ENCODE assay signal across 25 mouse cellular contexts in genomic region chr1:144432816-144433215, GRCm38 (mm10).
DNase-seq lines count a peak whose midpoint lies in the region; ATAC-seq and TF ChIP-seq lines count a peak whose summit lies in the region.
"Had no signal": no experiment of that assay in that cellular context is flagged by ENCODE, and none has a peak within 500 bp of the region (broad histone marks: within the 10 kb centered on the region; RNA-seq: fewer than 3 reads in every experiment).

No protein-coding gene starts in this region.

- no peaks in the 10 kb centered on the region for H3K9me3 ChIP-seq in forebrain, embryonic 14.5 days (replicated peaks; ENCODE audit: control insufficient read depth, low read length)
- no peaks in the 10 kb centered on the region for H3K9me3 ChIP-seq in forebrain, embryonic 15.5 days
- no peaks in the 10 kb centered on the region for H3K9me3 ChIP-seq in forebrain, postnatal 0 days (ENCODE audit: low read length)
- no peaks in the 10 kb centered on the region for H3K9me3 ChIP-seq in forebrain, embryonic 12.5 days
- H3K9me3 ChIP-seq: embryonic facial prominence, embryonic 13.5 days; embryonic facial prominence, embryonic 15.5 days; G1E had no signal

- no peaks in the 10 kb centered on the region for H3K36me3 ChIP-seq in forebrain, embryonic 14.5 days (ENCODE audit: control insufficient read depth, insufficient read depth, low read length)
- H3K36me3 ChIP-seq in forebrain, embryonic 15.5 days, result no peaks in the 10 kb centered on the region
- no peaks in the 10 kb centered on the region for H3K36me3 ChIP-seq in forebrain, postnatal 0 days (ENCODE audit: insufficient read depth)
- H3K36me3 ChIP-seq in forebrain, embryonic 12.5 days (replicated peaks), result no peaks in the 10 kb centered on the region
- H3K36me3 ChIP-seq: embryonic facial prominence, embryonic 13.5 days; embryonic facial prominence, embryonic 15.5 days; G1E had no signal

- H3K27me3 ChIP-seq in forebrain, embryonic 14.5 days (replicated peaks; ENCODE audit: control insufficient read depth, insufficient read depth, low read length), result no peaks in the 10 kb centered on the region
- no peaks in the 10 kb centered on the region for H3K27me3 ChIP-seq in forebrain, embryonic 15.5 days
- H3K27me3 ChIP-seq in forebrain, postnatal 0 days (ENCODE audit: insufficient read depth, low read length), result no peaks in the 10 kb centered on the region
- no peaks in the 10 kb centered on the region for H3K27me3 ChIP-seq in forebrain, embryonic 12.5 days
- H3K27me3 ChIP-seq: CH12.LX; embryonic facial prominence, embryonic 13.5 days; embryonic facial prominence, embryonic 15.5 days had no signal

- TF ChIP-seq CTCF in forebrain, postnatal 0 days (IDR thresholded peaks at IDR 0.05; ENCODE audit: low read depth), result no peak

- no peak for ATAC-seq in forebrain, embryonic 14.5 days
- ATAC-seq in forebrain, embryonic 15.5 days (replicated peaks), result no peak
- ATAC-seq in forebrain, postnatal 0 days, result no peak
- no peak for ATAC-seq in forebrain, embryonic 12.5 days (ENCODE audit: low FRiP score)
- ATAC-seq: activated CD4-positive, CD25-positive, alpha-beta regulatory T cell, adult 4 months; CD4-positive, CD25-positive, alpha-beta regulatory T cell, adult 4 months; Patski had no signal

- H3K27ac ChIP-seq in forebrain, embryonic 14.5 days (ENCODE audit: low read depth, low read length), result no peak overlapping the region
- H3K27ac ChIP-seq in forebrain, embryonic 15.5 days (replicated peaks), result no peak overlapping the region
- H3K27ac ChIP-seq in forebrain, postnatal 0 days (ENCODE audit: low read depth, low read length), result no peak overlapping the region
- H3K27ac ChIP-seq in forebrain, embryonic 12.5 days, result no peak overlapping the region
- H3K27ac ChIP-seq: embryonic facial prominence, embryonic 13.5 days; embryonic facial prominence, embryonic 15.5 days had no signal

- H3K4me3 ChIP-seq in forebrain, embryonic 14.5 days (ENCODE audit: low read depth, low read length), result no peak overlapping the region
- no peak overlapping the region for H3K4me3 ChIP-seq in forebrain, embryonic 15.5 days
- no peak overlapping the region for H3K4me3 ChIP-seq in forebrain, postnatal 0 days (ENCODE audit: low read depth, low read length)
- no peak overlapping the region for H3K4me3 ChIP-seq in forebrain, embryonic 12.5 days (replicated peaks)
- H3K4me3 ChIP-seq: embryonic facial prominence, embryonic 13.5 days; embryonic facial prominence, embryonic 15.5 days; erythroblast, embryonic 14.5 days had no signal

- WGBS in forebrain, embryonic 14.5 days, result 89% methylated on average over 2 of the region's 2 CpGs
- WGBS in forebrain, embryonic 15.5 days, result 75% methylated on average over 2 of the region's 2 CpGs
- 72% methylated on average over 2 of the region's 2 CpGs for WGBS in forebrain, postnatal 0 days
- WGBS in forebrain, embryonic 12.5 days, result 91% methylated on average over 2 of the region's 2 CpGs

- no peaks in the 10 kb centered on the region for H3K4me1 ChIP-seq in forebrain, embryonic 14.5 days (ENCODE audit: control insufficient read depth, insufficient read depth, low read length)
- no peaks in the 10 kb centered on the region for H3K4me1 ChIP-seq in forebrain, embryonic 15.5 days
- no peaks in the 10 kb centered on the region for H3K4me1 ChIP-seq in forebrain, postnatal 0 days (ENCODE audit: insufficient read depth)
- H3K4me1 ChIP-seq in forebrain, embryonic 12.5 days, result no peaks in the 10 kb centered on the region
- H3K4me1 ChIP-seq: embryonic facial prominence, embryonic 13.5 days; embryonic facial prominence, embryonic 15.5 days had no signal

- no peak overlapping the region for H3K4me2 ChIP-seq in forebrain, embryonic 14.5 days (ENCODE audit: low read length)
- no peak overlapping the region for H3K4me2 ChIP-seq in forebrain, embryonic 15.5 days (replicated peaks)
- H3K4me2 ChIP-seq in forebrain, postnatal 0 days (ENCODE audit: low read depth), result no peak overlapping the region
- H3K4me2 ChIP-seq in forebrain, embryonic 12.5 days, result no peak overlapping the region
- H3K4me2 ChIP-seq: embryonic facial prominence, embryonic 13.5 days; embryonic facial prominence, embryonic 15.5 days had no signal

- DNase-seq in forebrain, embryonic 14.5 days (ENCODE audit: low spot score), result peak; percentile 52
- peak; percentile 8 for DNase-seq in forebrain, postnatal 0 days
- peak; percentile 28 for DNase-seq in brain, embryonic 18.5 days (ENCODE audit: low read depth, low spot score)
- no peak for DNase-seq in spleen, postnatal 14 days (ENCODE audit: low spot score in 2 of 2)
- DNase-seq: adrenal gland, adult 8-10 months; adrenal gland, postnatal 14 days; adrenal gland, postnatal 36 days; B cell, adult 2 months; cerebellum, adult 11 months; cerebellum, adult 18-20 months; cerebellum, adult 8-10 months; cerebellum, adult 9-11 months; cerebellum, postnatal 14 days; cerebellum, postnatal 36 days; embryo, embryonic 11 days had no signal

- H3K9ac ChIP-seq in forebrain, embryonic 14.5 days (ENCODE audit: low read length), result no peak overlapping the region
- H3K9ac ChIP-seq in forebrain, embryonic 15.5 days (replicated peaks), result no peak overlapping the region
- no peak overlapping the region for H3K9ac ChIP-seq in forebrain, postnatal 0 days
- no peak overlapping the region for H3K9ac ChIP-seq in forebrain, embryonic 12.5 days
- H3K9ac ChIP-seq: embryonic facial prominence, embryonic 13.5 days; embryonic facial prominence, embryonic 15.5 days had no signal

Comparison
In these comparisons a context has a peak if more than half of its experiments do, and no peak if none do; other contexts are left out.
1. DNase-seq: peak in forebrain, embryonic 14.5 days (single experiment), forebrain, postnatal 0 days (single experiment) and brain, embryonic 18.5 days (single experiment); none in spleen, postnatal 14 days (0 of 2).